Mouse (Mus musculus): Measurements from ENCODE around the gene Gm49368.
"Not testable (repeated sequence)": the region's sequence is repeated elsewhere in the genome, so short reads cannot be mapped to it uniquely, and the experiment has no call there.

The Gm49368 gene

DNA sequence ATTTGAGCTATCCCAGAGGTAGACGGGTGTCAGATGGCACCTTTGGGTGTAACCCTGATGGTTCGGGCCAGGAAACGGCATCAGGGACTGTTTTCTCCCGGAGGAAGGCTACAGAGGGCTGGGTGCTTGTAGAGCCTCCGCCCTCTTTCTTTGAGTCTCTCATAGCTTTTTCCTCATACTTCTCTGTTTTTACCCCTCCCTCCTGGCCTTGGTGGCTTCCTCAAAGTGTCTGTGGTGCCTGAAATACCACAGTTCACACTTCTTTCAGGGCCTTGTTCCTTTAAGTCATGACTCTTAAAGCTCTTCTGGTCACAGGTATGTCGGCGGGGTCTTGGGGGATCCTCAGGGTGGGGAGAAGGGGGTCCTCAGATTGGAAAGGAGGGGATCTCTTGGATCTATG, at the start of gene Gm49368, which contains the start of gene Itgam:
Gene Gm49368, plus strand, starts transcription at position 228 of the 400 bp plus-strand sequence.
Gene Itgam, plus strand, starts transcription at position 185 of the 400 bp plus-strand sequence.
- DNase-seq (ENCODE audit: low spot score in 2 of 2), result no peak

DNA sequence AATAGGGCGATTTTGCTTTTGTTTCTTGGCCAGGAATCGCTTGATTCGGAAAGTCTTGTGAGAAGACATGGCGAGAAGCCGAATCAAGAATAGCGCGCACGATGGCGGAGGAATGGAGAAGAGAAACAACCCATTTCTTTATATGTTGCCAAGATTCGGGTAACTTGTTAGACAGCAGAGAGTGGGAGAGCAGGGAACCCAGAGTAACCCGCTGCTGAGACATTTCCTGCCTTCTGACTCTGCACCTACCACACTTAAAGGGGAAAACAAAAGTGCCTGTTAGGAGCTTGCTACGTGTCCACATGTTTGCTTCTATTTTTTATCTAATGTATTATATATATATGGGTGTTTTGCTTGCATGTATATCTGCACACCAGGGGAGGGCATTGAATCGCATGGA, 49.4 kb upstream of the Gm49368 start:
- DNase-seq (ENCODE audit: low spot score in 2 of 2), result no peak

DNA sequence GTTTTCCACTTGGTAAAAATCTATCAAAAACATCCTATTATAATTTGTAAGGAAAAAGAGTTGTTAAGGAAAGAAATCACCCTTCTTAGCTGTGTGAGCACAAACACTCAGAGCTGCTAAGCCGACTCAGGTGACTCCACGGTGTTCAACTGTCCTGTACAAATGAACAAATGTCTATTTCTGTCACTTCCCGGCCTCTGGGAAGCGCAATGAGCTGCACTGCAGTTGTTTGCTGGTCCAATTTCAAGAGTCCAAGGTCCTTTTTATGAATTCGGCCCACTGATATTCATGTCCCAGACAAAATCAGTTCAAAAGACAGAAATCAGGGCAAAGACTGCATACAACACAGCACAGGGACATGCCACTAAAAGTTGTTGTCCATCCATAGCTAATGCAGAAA, 46.3 kb upstream of the Gm49368 start:
- not testable (repeated sequence) for DNase-seq (ENCODE audit: low spot score in 2 of 2)

DNA sequence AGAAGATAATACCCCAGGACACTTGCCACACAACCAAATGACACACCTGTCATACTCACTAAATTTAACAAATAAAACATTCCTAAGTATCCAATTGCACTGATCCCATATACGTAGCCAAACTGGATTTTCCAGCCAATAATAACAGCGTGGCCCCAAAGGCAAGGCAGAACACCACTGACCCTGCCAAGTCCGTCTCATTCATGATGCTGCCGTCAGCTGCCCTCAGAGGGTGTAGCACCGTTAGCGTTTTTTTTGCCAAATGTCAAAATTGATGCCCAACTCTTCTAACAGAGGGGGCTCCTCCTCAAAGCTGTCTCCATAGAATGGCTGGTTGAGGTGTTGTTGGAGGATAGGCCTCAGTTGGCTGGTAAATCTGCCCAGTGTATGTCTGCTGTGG, 45.8 kb upstream of the Gm49368 start:
- no peak for DNase-seq (ENCODE audit: low spot score in 2 of 2)

DNA sequence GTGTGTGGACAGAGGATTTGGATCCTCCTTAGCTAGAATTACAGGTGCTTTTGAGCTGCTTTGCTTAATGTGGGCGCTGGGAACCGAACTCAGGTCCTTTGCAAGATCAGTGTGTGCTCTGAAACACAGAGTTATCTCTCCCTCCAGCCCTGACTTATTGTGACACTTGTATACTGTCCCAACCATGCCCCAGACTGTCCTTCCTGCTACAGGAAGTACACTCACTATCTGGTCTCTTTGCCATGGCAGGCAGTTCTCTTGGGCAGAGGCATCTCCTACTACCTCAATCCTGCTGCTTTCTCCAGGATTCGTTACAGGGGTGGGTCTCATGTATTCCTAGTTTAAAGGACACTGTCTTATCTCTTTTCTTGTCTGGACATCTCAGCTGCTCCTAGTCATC, 44.2 kb upstream of the Gm49368 start:
- DNase-seq (ENCODE audit: low spot score in 2 of 2), result no peak

DNA sequence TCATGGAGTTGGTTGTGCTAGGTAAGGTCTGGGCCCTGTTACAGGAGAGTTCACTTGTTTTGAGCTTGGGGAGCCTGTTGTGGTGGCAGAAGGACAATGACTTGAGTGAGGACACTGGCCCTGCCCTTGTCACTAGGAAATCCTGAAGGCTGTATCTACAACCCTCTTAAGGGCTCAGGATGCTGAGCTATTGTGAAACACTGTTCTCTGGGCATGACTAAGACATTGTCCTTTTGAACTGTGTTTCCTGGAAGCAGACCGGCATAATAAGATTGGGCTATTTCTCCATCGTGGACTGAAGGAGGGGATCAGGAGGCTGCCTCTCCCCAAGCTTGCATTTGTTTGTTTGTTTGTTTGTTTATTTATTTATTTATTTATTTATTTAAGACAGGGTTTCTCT, 43.3 kb upstream of the Gm49368 start:
- no peak for DNase-seq (ENCODE audit: low spot score in 2 of 2)

DNA sequence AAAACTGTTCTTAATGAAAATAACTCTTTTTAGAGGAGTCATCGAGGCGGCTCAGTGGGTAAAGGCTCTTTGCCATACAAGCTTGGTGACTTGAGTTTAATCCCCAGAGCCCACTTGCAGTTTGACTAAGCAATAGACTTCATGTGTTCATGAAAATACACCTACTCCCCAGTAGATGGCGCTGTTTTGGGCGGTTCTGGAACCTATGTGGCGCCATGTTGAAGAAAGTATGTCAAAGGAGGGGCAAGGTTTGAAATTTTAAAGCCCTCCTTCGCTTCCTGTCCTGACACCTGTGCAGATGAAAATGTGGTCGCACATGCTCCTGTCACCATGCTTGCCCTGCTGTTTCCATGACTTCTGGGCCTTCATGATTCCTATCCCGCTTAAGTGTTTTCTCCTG, 39.5 kb upstream of the Gm49368 start:
- no peak for DNase-seq (ENCODE audit: low spot score in 2 of 2)

DNA sequence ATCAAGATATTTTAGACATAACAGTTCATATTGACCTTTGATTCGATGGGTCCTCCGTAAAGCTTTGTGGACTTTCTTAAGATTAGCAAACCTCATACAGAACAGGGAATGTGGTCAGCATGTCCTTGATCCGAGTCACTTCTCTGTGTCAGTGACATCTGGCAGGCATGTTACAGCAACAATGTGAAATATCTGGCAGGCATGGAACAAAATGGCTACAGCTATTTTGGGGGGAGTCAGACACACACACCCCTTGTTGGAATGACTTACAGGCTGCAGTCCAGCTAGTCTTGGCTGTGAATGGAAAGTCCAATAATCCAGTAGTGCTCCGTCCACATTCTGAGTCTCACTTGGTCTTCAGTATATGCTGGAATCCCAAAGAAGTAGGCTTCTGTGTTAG, 38.9 kb upstream of the Gm49368 start:
- no peak for DNase-seq (ENCODE audit: low spot score in 2 of 2)

DNA sequence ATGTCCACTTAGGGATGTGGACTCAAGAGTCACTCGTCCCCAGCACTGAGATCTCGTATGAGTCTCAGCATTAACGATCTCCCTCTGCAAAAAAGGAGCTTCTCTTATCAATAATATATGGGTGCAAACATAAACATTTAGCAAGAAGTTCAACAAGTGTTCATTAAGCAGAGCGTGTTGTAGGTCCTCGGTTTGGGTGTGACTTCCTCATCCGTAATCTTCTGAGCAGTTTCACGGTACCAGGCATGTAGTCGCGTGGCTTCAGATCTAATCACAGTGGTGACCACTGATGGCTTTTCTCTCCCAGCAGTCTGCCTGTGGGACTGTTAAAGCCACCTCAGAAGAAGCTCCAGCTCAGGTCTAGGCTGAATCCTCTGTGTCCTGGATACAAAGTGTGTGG, 38.1 kb upstream of the Gm49368 start:
- no peak for DNase-seq (ENCODE audit: low spot score in 2 of 2)

DNA sequence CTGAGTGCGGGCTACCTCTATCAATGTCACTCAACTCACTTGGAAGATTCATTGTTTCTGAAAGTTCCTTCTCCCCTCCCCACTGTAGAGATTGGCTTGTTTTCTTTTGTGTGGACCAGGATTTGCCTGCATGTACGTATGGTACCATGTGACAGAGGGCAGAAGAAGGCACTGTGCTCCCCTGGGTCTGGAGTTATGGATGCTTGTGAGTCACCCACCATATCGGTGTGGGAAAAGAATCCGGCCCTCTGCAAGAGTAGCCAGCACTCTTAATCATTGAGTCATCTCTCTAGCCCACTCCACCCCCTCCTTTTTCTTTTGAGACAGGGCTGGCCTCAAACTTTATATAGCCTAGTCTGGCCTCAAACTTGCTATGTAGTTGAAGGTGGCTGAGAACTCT, 37.6 kb upstream of the Gm49368 start:
- no peak for DNase-seq (ENCODE audit: low spot score in 2 of 2)

DNA sequence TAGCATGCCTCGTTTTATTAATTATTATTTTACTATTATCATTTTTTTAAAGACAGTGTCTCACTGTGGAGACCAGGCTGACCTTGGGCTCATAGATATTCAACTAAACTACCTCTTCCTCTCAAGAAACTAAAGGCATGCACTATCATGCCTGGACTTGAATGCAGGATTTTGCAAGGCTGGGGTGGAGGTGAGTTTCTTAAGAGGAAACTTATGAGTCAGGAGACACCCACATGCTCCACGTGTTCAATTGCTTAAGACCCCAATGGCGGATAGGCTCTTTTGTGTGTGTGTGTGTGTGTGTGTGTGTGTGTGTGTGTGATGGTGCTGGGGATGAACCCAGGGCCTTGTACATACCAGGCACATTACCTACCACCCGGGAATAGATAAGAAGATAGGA, 37.1 kb upstream of the Gm49368 start:
- no peak for DNase-seq (ENCODE audit: low spot score in 2 of 2)

DNA sequence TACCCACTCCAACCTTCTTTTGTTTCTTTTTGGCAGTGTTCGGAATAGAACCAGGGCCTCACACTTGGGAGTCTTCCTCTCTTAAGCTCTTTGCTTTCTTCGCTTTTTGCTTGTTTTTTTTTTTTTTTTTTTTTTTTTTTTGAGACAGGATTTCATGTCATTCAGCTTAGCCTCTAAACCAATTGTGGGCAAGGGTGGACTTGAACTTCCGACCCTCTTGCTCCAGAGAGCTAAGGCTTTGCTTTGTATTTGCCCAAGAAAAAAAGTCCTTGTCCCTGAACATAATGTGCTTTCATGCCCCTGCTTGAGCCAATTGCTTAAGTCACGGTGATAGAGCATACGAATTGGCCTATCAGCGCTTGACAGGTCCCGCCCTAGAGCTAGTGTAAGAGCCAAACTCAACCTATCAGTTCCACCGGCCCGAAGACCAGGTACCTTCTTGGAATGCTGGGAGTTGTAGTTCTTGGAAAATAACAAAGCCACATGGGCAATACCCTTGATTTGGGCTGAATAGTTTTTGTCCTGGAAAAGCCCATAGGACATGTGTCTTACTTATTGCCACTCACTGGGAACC, 31.0 kb upstream of the Gm49368 start:
- DNase-seq (ENCODE audit: low spot score in 2 of 2), result no peak

DNA sequence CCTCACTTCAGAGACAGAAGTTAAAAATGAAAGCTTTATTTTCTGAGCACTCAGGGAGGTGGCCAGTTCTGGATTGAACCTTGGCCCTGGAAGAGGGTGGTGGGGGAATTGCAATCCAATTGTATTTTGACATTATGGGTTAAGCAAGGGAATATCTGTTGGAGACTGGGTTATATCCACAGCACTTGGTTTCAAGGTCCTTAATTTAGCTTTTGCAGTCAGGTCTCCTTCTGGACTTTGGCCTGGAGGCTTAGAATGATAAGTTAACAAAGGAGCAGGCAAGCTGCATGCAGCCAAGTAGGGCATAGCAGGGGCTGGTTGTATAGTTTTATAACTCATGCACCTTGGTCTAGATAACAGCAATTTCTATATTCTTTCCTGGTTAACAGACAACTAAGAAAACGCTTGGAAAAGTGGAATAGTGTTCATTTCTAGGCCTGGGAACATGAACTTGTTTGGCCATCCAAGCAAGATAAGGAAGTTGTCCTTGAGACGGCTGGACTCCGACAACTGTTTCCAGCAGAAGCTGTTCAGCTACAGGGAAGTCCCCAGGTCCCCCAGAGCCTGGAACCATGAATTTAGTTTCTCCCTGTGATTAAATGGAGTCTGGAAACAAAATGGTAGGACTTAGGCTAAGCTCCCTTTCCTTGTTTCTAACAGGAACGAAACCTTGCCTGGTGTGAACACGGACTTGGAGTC, 30.0 kb upstream of the Gm49368 start:
- no peak for DNase-seq (ENCODE audit: low spot score in 2 of 2)

DNA sequence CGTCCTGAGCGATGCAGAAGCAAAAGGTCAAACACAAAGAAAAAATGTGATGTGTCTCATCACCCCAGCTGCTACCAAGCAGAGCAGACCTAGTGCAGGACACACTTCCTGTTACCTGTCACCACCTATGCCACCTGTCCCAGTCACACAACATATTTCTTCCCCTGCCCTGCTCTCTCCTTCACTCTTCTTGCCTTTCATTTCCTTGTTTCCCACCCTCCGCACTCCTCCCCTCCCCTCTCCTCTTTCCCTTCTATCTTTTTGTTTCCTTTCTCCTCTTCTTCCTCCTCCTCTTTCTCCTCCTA, 29.5 kb upstream of the Gm49368 start:
- no peak for DNase-seq (ENCODE audit: low spot score in 2 of 2)

DNA sequence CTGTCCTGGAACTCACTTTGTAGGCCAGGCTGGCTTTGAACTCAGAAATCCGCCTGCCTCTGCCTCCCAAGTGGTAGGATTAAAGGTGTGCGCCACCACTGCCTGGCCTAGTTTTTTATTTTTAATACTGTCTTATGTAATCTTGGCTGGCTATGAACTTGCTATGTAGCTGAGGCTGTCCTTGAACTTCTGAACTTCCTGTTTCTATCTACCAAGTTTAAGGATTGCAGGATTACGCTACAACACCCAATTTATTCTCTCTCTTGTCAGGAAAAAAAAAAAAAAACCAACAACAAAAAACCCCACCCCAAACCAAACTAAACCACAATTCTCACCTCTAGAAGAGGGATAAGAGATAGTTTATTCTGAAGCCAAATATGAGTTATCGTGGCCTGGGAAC, 28.9 kb upstream of the Gm49368 start:
- DNase-seq (ENCODE audit: low spot score in 2 of 2), result no peak

DNA sequence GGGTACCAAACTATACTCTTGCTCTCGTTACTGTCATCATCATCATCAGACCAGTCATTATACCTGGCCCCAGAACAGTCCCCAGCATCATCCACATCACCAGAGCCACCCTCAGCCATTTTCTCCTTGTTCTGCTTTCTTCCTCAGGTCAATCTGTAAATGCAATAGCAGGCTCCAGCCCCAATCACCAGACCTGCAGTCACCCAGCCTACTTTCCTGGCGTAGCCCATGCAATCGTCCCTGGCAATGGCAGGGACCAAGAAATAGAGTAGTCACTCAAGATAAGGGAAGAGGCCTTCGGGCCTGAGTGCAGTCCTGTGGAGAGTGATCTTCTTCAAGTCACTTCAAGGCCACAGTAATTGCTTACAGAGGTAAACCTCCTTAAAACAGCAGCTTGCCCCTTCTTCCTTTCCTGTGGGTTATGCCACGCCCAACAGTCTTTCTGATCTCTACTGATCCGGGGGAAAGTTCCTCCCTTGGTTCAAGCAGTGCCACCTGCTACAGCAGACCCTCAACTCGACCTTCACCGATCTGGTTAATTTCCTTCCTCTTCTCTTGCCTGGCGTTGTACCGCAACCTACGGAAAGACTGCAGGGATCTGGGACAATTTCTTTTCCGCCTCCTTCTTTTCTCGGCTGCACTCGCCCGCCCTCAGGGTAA, 20.2 kb upstream of the Gm49368 start:
- not testable (repeated sequence) for DNase-seq (ENCODE audit: low spot score in 2 of 2)

DNA sequence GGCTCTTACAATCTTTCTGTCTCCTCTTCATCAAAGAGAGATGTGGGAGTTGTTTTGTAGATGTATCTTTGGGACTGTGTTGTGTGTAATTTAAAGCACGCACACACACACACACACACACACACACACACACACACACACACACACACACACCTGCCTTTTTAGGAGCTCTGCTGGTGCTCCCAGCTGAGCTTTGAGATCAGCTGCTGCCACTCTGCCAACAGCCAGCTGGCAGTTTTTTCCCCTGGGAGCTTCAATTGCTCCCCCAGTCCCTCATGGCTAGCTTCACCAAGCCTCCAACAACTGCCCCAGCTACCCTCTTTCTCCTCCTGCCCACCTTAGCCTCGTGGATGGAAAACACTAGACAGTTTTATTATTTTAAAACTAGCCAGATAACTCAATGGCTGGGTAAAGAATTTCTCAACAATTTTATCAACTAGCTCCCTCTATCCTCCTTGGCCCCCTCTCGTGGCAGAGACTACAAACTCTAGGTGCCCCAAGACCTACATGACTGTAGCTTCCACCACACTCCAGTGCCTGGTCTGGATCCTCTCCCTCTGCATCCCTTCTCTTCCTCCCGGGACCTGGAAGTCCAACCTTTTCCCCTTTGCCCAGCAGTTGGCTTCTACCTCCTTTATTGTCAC, 18.2 kb upstream of the Gm49368 start:
- no peak for DNase-seq (ENCODE audit: low spot score in 2 of 2)

DNA sequence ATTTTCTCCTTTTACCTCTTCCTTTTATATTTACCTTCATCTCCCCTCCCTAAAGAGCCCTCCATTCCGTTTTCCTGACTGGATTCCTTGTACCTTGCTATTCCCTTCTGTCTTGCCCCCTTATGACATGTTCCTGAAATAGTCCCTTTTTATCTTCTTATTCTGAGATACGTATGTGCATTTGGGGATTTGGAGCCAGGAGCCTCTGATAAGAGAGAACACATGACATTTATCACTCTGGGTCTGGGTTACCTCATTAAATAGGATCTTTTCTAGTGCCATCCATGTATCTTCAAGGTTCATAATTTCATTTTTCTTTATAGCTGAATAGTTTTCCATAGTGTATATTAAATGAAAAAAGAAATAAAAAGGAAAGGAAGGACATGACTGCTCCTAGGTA, 16.8 kb upstream of the Gm49368 start:
- DNase-seq (ENCODE audit: low spot score in 2 of 2), result no peak

DNA sequence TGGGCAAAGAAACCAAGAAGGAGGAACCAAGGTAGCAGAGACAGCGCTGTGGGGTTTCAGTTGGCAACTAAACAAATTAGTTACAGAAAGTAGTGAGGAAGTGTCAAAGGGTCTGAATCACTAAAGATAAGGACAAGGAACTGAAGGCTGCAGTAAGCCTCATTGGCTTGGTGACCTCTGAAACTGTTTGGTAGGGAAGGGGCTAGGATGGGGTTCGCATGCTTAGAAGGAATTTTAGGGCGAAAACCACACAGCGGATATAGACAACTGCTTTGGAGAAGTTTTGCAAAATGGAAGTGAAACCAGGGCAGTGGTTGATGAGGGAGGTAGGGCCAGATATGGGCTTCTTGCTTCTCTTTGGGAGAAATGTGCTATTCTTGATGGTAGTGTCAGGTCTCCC, 13.7 kb upstream of the Gm49368 start:
- no peak for DNase-seq (ENCODE audit: low spot score in 2 of 2)

DNA sequence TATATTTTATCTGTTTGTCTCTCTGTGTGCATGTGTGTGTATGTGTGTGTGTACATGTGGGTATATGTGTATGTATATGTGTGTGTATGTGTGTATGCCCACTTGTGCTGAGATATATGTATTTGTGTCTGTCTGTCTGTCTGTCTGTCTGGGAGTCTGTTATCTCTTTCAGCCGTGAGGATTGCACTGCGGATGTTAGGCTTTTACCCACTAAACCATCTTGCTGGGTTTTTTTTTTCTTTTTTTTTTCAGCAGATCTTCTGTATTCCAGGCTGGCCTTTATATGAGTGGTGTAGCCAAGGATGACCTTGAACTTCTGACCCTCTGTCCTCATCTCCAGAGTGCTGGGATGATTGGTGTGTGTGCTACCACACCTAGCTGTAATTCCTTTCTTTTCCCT, 13.2 kb upstream of the Gm49368 start:
- no peak for DNase-seq (ENCODE audit: low spot score in 2 of 2)

DNA sequence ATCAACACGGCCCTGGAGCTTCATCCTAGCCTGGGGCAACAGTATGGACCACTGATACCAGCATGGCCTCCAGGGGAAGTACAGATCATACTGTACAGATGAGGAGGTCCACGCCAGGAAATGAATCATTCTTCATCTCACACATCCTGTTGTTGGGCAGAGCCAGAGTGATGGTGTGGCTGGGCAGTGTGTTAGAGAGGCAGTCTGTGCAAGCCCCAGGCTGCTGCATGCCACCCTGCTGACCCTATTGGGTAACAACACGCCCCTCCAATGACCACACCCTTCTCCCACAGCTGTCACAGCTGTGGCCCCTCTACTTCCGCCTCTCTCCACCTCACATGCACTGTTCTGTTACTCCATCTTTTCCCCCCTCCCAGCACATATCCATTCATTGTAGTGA, 11.7 kb upstream of the Gm49368 start:
- no peak for DNase-seq (ENCODE audit: low spot score in 2 of 2)

DNA sequence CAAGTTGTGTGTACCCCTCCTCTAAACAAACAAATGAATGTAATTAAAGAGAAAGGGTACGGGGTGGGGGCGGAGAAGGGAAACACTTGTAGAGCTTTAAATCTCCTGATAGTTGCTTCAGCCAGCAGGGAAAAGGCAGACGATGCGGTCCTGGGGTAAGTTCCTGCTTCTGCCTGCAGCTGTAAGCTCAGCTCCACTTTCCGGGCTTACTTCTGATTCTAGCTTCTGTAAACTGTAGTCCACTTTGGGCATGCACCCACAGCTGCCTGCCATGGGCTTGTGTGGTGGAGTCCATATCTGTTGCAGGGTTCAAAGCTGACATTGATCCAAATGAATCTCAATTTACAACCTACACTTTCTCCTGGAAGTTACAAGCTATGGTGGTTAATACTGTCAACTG, 9.4 kb upstream of the Gm49368 start:
- no peak for DNase-seq (ENCODE audit: low spot score in 2 of 2)

DNA sequence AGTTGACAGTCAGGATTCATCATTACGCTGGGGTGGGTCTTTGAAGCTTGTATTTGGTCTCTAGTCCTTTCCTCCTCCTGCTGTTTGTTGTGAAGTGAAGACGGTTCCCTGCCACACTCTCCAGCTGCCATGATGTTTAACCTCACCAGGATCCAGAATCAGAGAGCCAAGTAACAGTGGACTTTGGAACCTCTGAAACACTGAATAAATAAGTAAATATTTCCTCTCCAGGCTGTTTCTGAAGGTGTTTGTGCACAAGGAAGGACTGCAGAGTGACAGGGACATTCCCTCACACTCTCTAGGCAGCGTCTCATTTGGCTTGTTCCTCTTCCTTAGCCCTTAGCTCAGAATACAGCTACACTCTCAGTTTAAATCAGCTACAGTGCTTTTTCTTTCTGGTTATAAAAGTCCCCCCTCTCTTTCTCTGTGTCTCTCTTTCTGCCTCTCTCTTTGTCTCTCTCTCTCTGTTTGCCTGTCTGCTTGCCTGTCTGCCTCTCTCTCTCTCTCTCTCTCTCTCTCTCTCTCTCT, 5.5 kb upstream of the Gm49368 start:
- DNase-seq (ENCODE audit: low spot score in 2 of 2), result no peak
